Mouse (Mus musculus): ENCODE results near the gene Msh5.
"Not testable (repeated sequence)": the region's sequence is repeated elsewhere in the genome, so short reads cannot be mapped to it uniquely, and the experiment has no call there.

Msh5 gene

GRCm38 (mm10) chr17:35000717-35001451, 45.7 kb downstream of the Msh5 start, which contains the start of gene Vars:
Gene Vars (plus strand): TSS chr17:35000987.
- peak; percentile 76 to 82 for DNase-seq

GRCm38 (mm10) chr17:34999871-35000716, 46.5 kb downstream of the Msh5 start:
- not testable (repeated sequence) for DNase-seq

GRCm38 (mm10) chr17:34998526-34999430, 47.8 kb downstream of the Msh5 start:
- DNase-seq: no peak

GRCm38 (mm10) chr17:34997142-34997483, 49.4 kb downstream of the Msh5 start:
- DNase-seq: no peak

- DNase-seq: no peak
Measured at GRCm38 (mm10) chr17:34996411-34997141, 50.0 kb downstream of the Msh5 start.

- not testable (repeated sequence) for DNase-seq
Measured at GRCm38 (mm10) chr17:34995927-34996326, 50.6 kb downstream of the Msh5 start.

GRCm38 (mm10) chr17:34995192-34995591, 51.4 kb downstream of the Msh5 start:
- not testable (repeated sequence) for DNase-seq

- no peak for DNase-seq
Measured at GRCm38 (mm10) chr17:34994751-34995150, 51.8 kb downstream of the Msh5 start.

GRCm38 (mm10) chr17:34984218-34984617, 62.3 kb downstream of the Msh5 start:
- no peak for DNase-seq

GRCm38 (mm10) chr17:34982328-34982727, 64.2 kb downstream of the Msh5 start:
- DNase-seq: no peak

- DNase-seq: peak; percentile 89 to 91
Measured at GRCm38 (mm10) chr17:34981690-34982180, 64.8 kb downstream of the Msh5 start, which contains the start of gene Lsm2. Gene Lsm2 (plus strand): TSS chr17:34981862.

GRCm38 (mm10) chr17:34980655-34981054, 65.9 kb downstream of the Msh5 start:
- peak; percentile 55 to 78 for DNase-seq

GRCm38 (mm10) chr17:34979631-34980030, 66.9 kb downstream of the Msh5 start:
- no peak for DNase-seq
